Mouse (Mus musculus) brain, embryonic 14.5 days (tissue): ENCODE measurements around the gene Gm49340. TPM values are rescaled to one million over a fixed set of nuclear protein-coding genes. Genes with fewer than 3 reads are reported as not detected.

Experiments
- DNase-seq: peaks from one replicate; pipeline ENCODE4 v3.0.0-alpha.2; 2011; ENCODE audit warnings: low read depth
- CTCF ChIP-seq: fragments of 200-500 bp; IDR thresholded peaks from 2 replicates; pipeline ENCODE4 v1.5.1; 2012; ENCODE audit warnings: inconsistent platforms, mild to moderate bottlenecking, moderate library complexity, borderline replicate concordance; ENCODE audit not compliant: insufficient read depth, insufficient read length; ENCODE audit errors: extremely low read depth
- POLR2A ChIP-seq: fragments of 200-500 bp; IDR thresholded peaks from 2 replicates; pipeline ENCODE4 v1.6.1; 2012; ENCODE audit warnings: mild to moderate bottlenecking, inconsistent platforms, borderline replicate concordance; ENCODE audit not compliant: poor library complexity, insufficient read depth, insufficient read length, severe bottlenecking; ENCODE audit errors: extremely low read depth
- polyA plus RNA-seq: library from polyadenylated mRNA; depleted of rRNA; stranded (reverse); fragments of >200 nt; gene quantifications from 2 replicates; pipeline ENCODE4 v1.2.3, GENCODE M21; 2012; rRNA removed

The Gm49340 gene
- polyA plus RNA-seq, 1 experiment, result not detected

GRCm38 (mm10) chr11:73327361-73327760, 2.2 kb upstream of the Gm49340 start:
- no peak for TF ChIP-seq POLR2A
- TF ChIP-seq CTCF, result no peak
- DNase-seq, result peak; percentile 6

- no peak for TF ChIP-seq CTCF
- TF ChIP-seq POLR2A, result no peak
- DNase-seq, result peak; percentile 18
Observed at GRCm38 (mm10) chr11:73333357-73333756, 3.8 kb downstream of the Gm49340 start.

GRCm38 (mm10) chr11:73336919-73337318, 7.4 kb downstream of the Gm49340 start:
- TF ChIP-seq CTCF (no peak), POLR2A (no peak)
- DNase-seq, result no peak

GRCm38 (mm10) chr11:73350483-73350882, 20.9 kb downstream of the Gm49340 start, which contains the start of gene Olfr20:
Gene Olfr20 (plus strand): TSS chr11:73350783.
- no peak for DNase-seq
- no peak for TF ChIP-seq CTCF
- TF ChIP-seq POLR2A, result no peak

GRCm38 (mm10) chr11:73370946-73371345, 41.4 kb downstream of the Gm49340 start, which contains the start of gene Olfr376:
Gene Olfr376 (plus strand): TSS chr11:73371246.
- no peak for TF ChIP-seq CTCF
- no peak for TF ChIP-seq POLR2A
- DNase-seq, result no peak

GRCm38 (mm10) chr11:73395374-73395773, 65.8 kb downstream of the Gm49340 start:
- no peak for DNase-seq
- no peak for TF ChIP-seq CTCF
- no peak for TF ChIP-seq POLR2A

GRCm38 (mm10) chr11:73399514-73399913, 70.0 kb downstream of the Gm49340 start, which contains the start of gene Olfr1:
Gene Olfr1 (minus strand): TSS chr11:73399614.
- TF ChIP-seq POLR2A (no peak), CTCF (no peak)
- DNase-seq, result no peak

Other genes starting within 250 kb of the Gm49340 start
- 0.08 and 0.13 TPM in 2 replicates for gene Itgae, start 239.2 kb upstream of the Gm49340 start, polyA plus RNA-seq
- gene Haspin, start 191.4 kb upstream of the Gm49340 start, polyA plus RNA-seq, result 2.1 and 3.2 TPM in 2 replicates
- 0.44 and 0.53 TPM in 2 replicates for gene P2rx5, start 169.3 kb upstream of the Gm49340 start, polyA plus RNA-seq
- gene Emc6, start 152.7 kb upstream of the Gm49340 start, polyA plus RNA-seq, result 74.7 and 115 TPM in 2 replicates
- 91.6 and 112 TPM in 2 replicates for gene Tax1bp3, start 152.7 kb upstream of the Gm49340 start, polyA plus RNA-seq
- 25.5 and 25.7 TPM in 2 replicates for gene Ctns, start 130.7 kb upstream of the Gm49340 start, polyA plus RNA-seq
- 1.5 and 2.0 TPM in 2 replicates for gene Shpk, start 130.3 kb upstream of the Gm49340 start, polyA plus RNA-seq
- 0.13 and 0.44 TPM in 2 replicates for gene Trpv1, start 95.4 kb upstream of the Gm49340 start, polyA plus RNA-seq
- 0.14 and 0.27 TPM in 2 replicates for gene Trpv3, start 62.4 kb upstream of the Gm49340 start, polyA plus RNA-seq
- gene Aspa, start 145 bp upstream of the Gm49340 start, polyA plus RNA-seq, result 0.57 and 0.82 TPM in 2 replicates
- gene Spata22, start within 50 bp of the Gm49340 start, polyA plus RNA-seq, result 0.05 and 0.08 TPM in 2 replicates
- not detected in 2 replicates for gene Olfr20, start 21.0 kb downstream of the Gm49340 start, polyA plus RNA-seq
- not detected in 2 replicates for gene Olfr376, start 41.5 kb downstream of the Gm49340 start, polyA plus RNA-seq
- gene Olfr1, start 69.9 kb downstream of the Gm49340 start, polyA plus RNA-seq, result not detected in 2 replicates
- gene Olfr378, start 98.7 kb downstream of the Gm49340 start, polyA plus RNA-seq, result not detected in 2 replicates
- gene Olfr380, start 127.8 kb downstream of the Gm49340 start, polyA plus RNA-seq, result not detected in 2 replicates
- not detected in 2 replicates for gene Olfr381, start 161.9 kb downstream of the Gm49340 start, polyA plus RNA-seq
- gene Olfr382, start 187.5 kb downstream of the Gm49340 start, polyA plus RNA-seq, result not detected in 2 replicates